Mouse (Mus musculus): ENCODE measurements around the gene Zcchc7.

Gene Zcchc7

DNA sequence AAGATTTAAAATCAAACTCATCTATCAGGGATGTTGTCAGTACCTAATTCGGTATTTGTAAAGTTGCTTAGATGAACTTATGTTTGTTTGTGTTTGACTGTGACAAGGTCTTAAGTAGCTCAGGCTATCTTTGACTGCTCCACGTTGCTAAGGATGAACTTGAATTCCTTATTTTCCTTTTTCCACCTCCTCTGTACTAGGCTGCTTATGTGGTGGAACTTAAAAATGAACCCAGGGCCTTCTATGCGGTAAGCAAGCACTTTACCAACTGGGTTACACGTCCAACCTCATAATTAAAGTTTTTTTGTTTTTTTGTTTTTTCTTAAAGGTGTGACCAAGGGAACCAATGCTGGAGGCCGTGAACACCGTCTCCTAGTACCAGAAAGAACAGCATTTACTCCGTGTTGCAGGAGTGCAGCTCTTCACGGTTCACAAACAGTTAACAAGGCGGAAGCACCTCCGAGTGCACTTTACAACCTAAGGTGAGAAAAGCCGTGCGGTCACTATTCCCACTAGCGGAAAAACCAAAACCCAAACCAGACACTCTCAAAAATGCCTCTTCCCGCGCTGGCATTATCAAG, at the start of gene Zcchc7:
TSS of gene Zcchc7 (plus strand) at position 325 of the 581 bp plus-strand sequence.
- DNase-seq (ENCODE audit: extremely low spot score, low read depth, low spot score): no peak

DNA sequence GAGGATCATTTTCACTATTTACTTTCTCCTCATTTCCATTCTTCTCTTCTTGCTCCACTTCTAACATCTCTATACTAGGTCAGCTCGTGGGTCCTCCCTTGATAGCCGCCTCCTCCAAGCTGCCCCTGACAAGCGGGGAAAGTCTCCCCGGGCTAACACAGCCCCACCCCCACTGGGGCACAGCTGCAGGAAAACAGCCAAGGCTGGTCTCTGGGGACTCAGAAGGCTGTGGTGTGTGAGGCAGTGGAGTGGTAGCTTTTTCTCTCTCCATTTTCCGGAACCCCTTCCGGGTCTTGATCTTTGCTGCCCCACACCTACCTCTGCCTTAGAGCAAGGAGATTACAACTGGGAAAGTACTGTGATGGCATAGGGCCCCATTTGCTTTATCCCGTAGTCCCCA, 49.7 kb upstream of the Zcchc7 start:
- no peak for DNase-seq (ENCODE audit: extremely low spot score, low read depth, low spot score)

DNA sequence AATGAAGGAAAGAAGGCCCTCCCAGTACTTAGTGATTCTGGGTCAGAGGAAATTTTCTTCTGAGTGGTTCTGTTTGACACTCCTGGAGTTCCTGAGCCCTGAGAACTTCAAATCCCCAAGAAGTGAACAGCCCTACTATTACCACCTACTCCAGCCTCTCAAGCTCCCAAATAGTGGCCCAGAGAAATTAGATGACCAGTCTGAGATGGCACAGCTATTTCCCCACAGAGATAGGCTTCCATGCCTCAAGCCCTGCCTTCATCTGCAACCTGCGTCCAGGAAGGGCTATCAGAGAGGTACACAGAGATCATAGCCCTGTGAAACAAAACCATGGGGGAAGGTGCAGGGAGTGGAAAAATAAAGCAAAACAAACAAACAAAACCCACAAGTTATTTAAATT, 48.8 kb upstream of the Zcchc7 start:
- no peak for DNase-seq (ENCODE audit: extremely low spot score, low read depth, low spot score)

DNA sequence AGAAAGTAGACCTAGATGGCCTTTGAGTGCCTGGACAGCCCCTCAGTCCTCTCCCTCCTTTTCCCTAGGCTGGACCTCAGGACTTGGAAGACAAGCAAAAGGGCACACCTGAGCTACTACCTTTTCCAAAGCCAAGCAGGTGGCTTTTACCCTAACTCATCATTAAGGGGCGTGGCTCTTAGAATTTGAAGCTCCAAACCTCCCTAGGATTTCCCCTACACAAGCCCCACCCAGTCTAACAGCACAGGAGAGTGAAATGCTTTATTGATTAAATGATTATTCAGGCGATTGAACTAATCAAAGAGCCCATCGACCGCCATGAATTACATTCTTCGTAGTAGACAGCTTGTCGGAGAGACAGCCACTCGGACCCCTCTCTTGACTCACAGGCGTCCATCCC, 47.4 kb upstream of the Zcchc7 start:
- DNase-seq (ENCODE audit: extremely low spot score, low read depth, low spot score): no peak

DNA sequence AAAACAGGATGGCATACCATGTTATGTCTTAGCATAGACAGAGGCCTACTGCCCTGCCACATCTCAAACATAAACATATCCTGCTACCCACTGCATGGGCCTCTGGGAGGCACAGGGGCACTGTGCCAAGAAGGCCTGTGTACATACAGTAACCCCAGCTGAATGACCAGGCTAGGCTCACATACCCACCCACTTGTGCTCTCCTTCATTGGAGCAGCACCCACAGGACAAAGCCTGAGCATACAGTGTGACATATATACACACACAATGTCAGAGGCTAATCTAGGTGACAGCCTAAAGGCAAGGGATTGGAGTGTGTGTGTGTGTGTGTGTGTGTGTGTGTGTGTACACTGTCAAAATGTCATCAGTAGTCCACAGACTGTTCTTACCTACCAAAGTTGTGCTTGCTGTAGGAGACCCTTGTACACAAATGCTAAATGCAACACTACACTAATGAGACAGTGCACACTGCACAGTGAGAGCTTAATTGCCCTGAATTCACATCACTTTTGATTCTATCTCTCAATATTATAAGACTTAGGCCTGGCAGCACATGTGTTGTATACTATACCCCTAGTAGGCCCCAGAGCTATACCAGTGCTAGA, 46.5 kb upstream of the Zcchc7 start:
- no peak for DNase-seq (ENCODE audit: extremely low spot score, low read depth, low spot score)

DNA sequence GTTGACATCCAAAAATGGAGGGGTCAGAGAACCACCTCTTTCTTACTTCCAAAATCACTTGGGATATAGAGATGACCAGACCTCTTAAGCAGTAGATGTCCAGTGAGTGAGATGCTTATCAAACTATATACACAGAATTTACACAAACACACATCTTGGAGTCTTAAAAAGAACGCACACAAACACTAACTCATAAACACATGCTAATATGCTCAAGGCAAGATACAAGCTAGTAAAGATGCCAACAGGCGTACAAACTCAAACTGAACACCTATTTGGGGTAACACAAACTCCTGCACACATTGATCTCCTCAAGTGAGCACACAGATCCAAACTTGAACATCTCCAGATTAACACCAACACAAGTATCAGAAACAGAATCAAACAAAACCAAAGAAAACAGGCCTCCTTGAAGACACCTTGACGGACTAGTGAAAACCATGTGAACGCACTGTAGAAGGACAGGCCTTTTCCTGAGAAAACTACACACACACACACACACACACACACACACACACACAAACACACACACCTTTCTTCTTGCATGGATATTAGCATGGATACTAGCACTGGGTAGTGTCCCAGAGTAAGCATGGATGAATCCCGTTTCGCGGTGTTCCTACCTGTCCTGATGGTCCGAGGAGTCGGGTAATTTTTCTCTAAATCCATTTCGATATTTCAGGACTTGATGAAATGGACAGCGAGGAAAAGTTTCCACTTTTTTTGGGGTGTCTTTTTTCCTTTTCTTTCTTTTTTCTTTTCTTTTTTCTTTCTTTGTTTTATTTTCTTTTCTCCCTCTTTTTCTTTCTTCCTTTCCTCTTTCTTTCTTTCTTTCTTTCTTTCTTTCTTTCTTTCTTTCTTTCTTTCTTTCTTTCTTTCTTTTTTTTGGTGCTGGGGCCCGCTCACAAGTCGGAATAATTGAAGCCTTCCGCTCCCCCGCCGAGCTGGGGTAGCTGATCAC, 45.7 kb upstream of the Zcchc7 start, which contains the start of gene Pax5:
TSS of gene Pax5 (minus strand) at position 748 of the 961 bp plus-strand sequence.
- DNase-seq (ENCODE audit: extremely low spot score, low read depth, low spot score): no peak

DNA sequence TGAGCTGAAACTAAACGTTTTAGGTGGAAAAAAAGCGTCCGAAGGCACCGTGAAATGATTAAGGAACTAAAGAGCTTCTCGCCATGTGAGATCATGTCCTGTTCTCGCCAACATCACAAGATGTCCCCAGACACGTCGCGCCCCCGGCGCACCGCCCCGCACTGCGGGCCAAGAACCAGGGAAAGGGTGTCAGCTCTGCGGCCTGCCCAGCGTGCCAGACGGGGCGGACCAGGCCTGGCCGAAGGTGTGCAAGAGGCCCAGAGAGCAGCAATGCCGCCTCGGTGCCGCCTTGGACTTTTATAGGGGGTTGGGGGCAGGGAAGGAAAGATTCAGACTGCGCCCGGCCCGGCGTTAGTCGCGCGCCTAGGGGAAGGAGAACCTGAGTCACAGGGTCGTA, 45.0 kb upstream of the Zcchc7 start:
- no peak for DNase-seq (ENCODE audit: extremely low spot score, low read depth, low spot score)

DNA sequence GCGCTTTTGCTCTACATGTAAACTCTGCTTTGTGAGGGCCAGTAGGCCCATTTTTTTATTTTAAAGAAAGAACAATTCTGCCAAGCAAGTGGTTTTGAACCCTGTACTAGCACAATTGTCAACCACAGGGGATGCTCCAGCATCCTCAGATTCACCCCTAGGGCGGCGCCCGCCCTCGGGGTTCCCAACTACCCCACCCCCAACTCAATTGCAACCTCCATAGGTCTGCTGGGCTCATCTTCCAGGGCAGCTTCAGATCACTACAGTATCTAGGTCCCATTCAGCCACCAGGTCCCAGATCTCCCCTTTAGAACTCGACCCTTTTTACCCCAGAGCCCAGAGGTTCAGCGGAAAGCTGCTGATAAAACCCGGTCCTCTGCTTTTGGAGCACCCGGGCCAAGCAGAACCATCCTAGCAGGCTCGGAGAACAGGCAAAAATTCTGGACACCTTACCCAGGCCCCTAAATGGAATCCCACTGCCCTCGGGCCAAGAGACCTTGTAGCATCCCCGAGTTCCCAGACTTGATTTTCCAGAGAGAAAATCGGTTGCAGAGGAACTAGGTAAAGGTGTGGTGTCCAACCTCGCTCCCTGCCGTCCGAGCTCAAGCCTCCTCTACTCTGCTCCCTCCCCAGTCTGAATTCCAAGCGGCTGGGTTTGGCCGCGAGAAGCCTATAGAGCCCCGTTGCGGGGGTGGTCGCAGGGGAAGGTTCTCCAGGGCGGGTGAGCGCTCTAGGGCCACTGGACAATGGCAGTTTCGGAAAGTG, 44.4 kb upstream of the Zcchc7 start:
- DNase-seq (ENCODE audit: extremely low spot score, low read depth, low spot score): no peak

DNA sequence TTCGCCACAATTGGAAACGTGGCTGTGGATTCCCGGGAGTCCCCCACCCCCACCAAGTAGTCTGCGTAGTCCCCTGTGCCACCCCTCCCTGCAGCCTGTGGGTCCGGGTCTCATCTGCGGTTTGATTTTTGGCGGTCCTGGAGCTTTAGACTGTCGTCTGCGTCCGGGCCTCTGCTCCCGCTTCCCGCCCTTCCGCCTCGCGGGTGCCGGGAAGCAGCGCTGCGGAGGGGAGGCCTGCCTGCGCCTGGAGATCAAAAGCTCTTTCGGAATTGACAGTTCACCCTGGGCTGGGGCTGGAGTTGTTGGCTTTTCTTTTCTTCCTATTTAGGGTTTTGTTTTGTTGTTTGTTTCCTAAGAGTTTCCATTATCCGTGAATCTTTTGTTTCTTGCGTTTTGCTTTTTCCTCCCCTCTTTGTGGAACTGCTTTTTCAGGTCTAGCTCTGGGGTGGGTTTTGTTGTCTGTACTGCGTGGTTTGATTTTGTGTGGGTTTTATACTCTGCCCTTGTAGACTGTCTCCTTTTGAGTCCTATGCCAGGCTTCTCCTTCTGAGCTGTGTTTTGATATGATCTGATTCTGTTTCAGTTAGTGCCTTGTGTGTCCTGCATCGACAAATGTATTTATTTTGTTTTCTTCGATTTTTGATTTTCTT, 43.5 kb upstream of the Zcchc7 start:
- DNase-seq (ENCODE audit: extremely low spot score, low read depth, low spot score): no peak

DNA sequence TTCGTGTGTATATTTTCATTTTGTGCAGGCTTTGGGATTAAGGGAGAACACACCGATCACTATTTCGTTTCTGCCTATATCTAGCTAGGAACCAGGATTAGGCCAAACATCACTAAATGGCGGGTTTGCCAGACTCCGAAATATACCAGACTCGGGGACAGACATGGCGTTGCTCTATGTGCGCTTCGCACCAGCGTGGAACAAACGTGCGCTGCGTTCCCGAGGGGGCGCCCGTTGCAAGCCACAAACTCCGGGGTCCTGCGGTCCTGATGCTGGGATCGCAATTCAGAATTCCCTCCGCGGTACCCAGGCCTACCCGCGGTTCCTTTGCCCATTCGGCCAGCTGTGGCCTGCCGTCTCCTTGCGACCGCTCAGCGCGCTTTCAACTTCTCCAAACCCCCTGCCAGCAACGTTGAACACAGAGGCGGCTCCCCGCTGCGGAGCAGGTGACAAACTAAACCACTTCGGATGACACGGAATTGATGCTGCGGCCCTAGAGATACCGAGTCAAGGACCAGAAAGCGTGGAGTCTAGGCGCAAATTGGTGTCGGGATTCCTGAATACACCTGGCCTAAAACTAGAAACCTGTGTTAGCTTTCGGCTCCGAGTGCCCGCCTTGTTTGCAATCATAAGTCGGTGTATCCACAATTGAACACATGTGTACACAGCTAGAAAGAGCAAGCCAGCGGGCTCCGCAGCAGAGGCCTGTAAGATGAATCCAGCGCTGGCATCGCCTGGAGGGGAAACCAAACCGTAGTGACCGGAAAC, 42.7 kb upstream of the Zcchc7 start:
- DNase-seq (ENCODE audit: extremely low spot score, low read depth, low spot score): no peak

DNA sequence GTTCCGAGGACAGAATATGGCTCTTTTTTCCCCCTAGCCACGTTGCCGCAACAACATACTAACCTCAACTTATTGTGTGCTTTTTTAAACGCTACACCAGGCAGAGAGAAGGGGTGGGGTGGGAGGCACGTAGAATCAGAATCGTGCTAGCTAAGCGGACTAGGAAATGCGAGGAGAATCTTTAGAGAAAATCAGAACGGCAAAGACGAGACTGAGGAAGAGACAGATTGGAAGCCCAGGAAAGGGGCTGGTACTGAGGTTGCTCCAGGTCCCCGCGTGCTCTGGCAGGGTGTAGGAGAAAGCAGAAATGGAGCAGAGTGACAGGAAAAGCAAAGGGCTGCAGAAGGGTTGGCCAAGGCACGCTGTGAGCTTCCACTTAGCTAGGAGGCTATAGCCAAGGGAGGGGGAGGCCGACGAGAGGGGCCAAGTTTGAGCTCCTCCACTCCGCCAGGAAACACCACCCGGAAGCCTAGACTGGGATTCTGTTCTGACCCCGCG, 42.1 kb upstream of the Zcchc7 start:
- no peak for DNase-seq (ENCODE audit: extremely low spot score, low read depth, low spot score)

DNA sequence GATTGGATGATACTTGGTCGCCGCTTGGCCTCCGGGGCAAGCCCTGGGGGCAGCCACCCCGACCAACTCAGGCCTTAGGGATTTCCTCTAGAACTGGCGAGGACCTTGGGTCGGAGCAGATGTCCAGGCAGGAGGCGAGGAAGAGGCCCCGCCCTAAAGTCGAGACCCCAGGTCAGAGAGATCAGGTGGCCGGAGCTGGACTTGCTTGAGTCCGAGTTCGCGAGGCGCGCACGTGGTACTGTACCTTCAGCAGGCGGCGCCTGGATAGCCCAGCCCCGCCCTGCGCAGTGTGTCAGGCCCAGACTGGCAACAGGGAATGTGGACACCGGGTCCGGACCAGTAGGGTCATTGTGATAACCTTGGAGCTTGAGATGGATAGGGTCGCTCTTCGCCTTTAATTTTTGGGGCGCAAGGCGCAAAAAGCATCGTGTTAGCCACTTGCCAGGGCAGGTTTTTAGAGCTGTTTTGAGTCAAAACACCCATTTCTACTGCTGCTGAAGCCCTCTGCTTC, 41.5 kb upstream of the Zcchc7 start:
- DNase-seq (ENCODE audit: extremely low spot score, low read depth, low spot score): no peak

DNA sequence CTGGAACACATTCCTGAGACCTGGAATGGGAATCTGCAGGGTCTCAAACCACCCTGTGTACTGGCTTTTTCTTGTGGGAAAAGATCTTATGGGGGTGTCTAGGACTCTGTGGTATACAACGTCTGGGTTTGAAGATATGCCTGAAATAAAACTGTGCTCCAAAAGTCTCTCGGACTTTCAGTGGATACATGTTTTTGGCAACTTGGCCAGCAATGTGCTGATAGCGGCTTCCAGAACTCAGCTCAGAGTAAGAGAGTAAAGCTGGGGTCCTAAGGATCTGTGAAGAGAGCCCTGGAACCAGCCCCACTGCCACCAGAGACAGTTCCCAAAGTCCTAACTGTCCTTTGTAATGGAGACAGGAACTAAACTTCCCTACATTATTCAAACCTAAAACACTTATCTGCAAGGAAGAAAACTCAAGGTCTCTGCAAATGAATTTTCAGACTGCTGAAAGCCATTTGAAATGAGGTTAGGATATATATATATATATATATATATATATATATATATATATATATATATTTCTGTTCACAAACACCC, 40.0 kb upstream of the Zcchc7 start:
- no peak for DNase-seq (ENCODE audit: extremely low spot score, low read depth, low spot score)

DNA sequence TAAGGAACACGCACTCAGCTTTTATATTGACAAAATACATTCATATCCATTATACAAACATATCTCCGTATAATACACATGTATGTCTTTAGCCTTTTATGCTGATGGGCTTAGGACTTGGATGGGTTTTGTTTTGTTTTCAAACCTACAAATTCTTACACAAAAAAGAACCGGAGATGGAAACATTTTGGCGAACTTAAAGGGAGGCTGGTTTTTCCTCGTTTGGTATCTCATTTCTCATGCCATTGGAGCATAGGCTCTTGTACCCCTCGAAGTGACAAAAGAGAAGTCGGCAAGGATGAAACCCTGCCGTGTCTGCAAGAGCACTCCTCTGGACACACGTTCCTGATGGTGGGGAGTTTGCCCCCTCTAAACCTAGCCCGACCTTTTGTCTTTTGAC, 39.3 kb upstream of the Zcchc7 start:
- DNase-seq (ENCODE audit: extremely low spot score, low read depth, low spot score): no peak

DNA sequence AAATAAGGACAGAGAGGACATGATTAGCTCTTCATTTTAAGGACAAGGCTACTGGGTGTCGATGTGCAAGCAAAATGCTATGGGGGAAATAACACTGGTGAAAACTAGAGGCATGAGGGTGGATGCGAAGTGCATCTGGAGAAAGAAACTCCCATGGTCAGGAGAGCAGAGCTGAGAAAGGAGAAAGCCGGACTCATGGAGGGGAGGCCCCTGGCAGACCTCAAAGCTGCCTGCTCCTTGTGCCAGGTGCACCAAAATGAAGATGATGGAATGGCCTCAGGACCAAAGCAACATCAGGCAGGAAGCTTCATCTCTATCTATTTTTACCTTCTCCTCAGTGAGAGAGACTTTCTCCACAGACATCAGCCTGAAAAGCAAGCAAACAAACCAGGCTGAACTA, 38.0 kb upstream of the Zcchc7 start:
- no peak for DNase-seq (ENCODE audit: extremely low spot score, low read depth, low spot score)

DNA sequence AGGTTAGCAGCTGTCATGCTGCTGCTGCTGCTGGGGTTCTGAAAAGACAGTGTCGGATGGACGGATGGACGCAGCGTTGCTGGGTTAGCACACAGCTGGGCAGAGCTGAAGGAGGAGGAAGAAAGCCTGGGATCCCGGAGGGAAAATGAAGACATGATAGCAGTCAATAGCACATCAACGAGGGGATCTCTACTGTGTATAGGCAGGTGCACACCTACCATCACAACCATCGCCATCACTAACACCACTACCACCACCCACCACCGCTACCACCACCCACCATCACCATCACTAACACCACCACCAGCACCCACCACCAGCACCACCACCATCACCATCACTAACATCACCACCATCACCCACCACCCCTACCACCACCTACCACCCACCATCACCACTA, 35.6 kb upstream of the Zcchc7 start:
- DNase-seq (ENCODE audit: extremely low spot score, low read depth, low spot score): no peak

DNA sequence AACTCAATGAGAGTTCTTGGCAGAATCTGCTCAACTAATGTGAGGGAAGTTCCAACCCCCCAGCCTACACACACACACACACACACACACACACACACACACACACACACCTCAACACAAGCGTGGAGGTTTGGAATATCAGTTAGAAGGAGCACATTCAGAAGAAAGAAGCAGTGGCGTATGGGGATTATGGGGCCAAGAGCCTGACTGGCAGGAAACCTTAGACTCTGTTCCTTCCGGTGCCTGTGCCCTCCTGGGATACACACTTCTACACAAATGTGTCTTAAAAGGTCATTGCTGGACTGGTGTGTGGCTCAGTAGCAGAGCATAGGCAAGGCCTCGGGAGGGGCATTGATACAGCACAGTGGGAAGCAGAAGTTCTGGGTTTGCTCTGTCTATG, 34.4 kb upstream of the Zcchc7 start:
- DNase-seq (ENCODE audit: extremely low spot score, low read depth, low spot score): no peak

DNA sequence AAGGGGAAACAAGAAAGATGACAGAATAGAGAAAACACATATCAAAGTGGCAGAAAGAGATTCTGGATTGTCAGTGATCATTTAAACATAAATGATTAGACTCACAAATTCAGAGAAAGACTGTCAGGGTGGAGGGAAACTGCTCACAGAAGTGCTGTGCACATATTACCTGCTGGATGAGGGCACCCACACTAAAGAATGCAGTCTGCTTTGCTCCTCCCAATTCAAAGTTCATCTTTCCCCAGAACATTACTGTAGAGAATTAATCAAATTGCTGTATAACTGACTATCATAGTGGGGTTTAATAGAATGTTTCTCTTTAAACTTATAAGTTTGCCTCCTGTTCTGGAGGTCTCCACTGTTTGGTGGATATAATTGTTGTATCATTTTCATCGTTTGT, 15.2 kb upstream of the Zcchc7 start:
- no peak for DNase-seq (ENCODE audit: extremely low spot score, low read depth, low spot score)

Measured in hindlimb bud, embryonic 11.5 days (tissue).